Mouse (Mus musculus) limb, embryonic 12.5 days (tissue): ENCODE measurements at regions not wholly inside any gene's neighbourhood (a gene's known extent, or its start where the extent isn't known, plus 50 kb on each side); places are given as distances from the start of the nearest gene placed in this dataset.

ENCODE experiments used
- ATAC-seq: fragments of 200-750 bp; cut with Nextera tagmentation; 2 replicates; pipeline ENCODE4 v1.8.0; 2017; ENCODE audit warnings: low read depth, moderate TSS enrichment; ENCODE audit not compliant: insufficient number of reproducible peaks, insufficient read depth, low FRiP score, low TSS enrichment
- H3K27ac ChIP-seq: fragments of 300-500 bp; sonication (generic); 2 replicates; pipeline ENCODE4 v1.5.1; 2016; ENCODE audit warnings: mild to moderate bottlenecking, moderate library complexity
- H3K27me3 ChIP-seq: fragments of 300-500 bp; sonication (generic); 2 replicates; pipeline ENCODE4 v1.6.1; 2016; ENCODE audit warnings: mild to moderate bottlenecking, moderate library complexity
- H3K36me3 ChIP-seq: fragments of 300-500 bp; sonication (generic); 2 replicates; pipeline ENCODE4 v1.6.1; 2016; ENCODE audit warnings: mild to moderate bottlenecking, moderate library complexity
- H3K4me1 ChIP-seq: fragments of 300-500 bp; sonication (generic); replicated peaks from 2 replicates; pipeline ENCODE4 v1.6.1; 2016
- H3K4me2 ChIP-seq: fragments of 300-500 bp; sonication (generic); 2 replicates; pipeline ENCODE4 v1.6.1; 2016; ENCODE audit warnings: mild to moderate bottlenecking, moderate library complexity
- H3K4me3 ChIP-seq: fragments of 300-500 bp; sonication (generic); replicated peaks from 2 replicates; pipeline ENCODE4 v1.5.1; 2016; ENCODE audit warnings: mild to moderate bottlenecking
- H3K9ac ChIP-seq: fragments of 300-500 bp; sonication (generic); replicated peaks from 2 replicates; pipeline ENCODE4 v1.6.1; 2016; ENCODE audit warnings: mild to moderate bottlenecking, moderate library complexity
- H3K9me3 ChIP-seq: fragments of 300-500 bp; sonication (generic); 2 replicates; pipeline ENCODE4 v1.6.1; 2016; ENCODE audit warnings: mild to moderate bottlenecking, moderate library complexity
- WGBS: fragments of 180-500 bp; shearing (Covaris S2); methylation state at CpG from one replicate; pipeline ENCODE4 v1.1.7; 2016; 5-methylcytosine and 5-hydroxymethylcytosine counted together

- no peaks in the 10 kb centered on the region for H3K27me3 ChIP-seq
- ATAC-seq, result no peak
- no peaks in the 10 kb centered on the region for H3K4me1 ChIP-seq
- no peak overlapping the region for H3K4me3 ChIP-seq
- no peak overlapping the region for H3K27ac ChIP-seq
- no peaks in the 10 kb centered on the region for H3K36me3 ChIP-seq
- 92% methylated on average over 9 of the region's 9 CpGs for WGBS
- H3K9ac ChIP-seq, result no peak overlapping the region
- no peak overlapping the region for H3K4me2 ChIP-seq
- H3K9me3 ChIP-seq, result no peaks in the 10 kb centered on the region
Observed at GRCm38 (mm10) chr8:35939199-35939598, 173.6 kb downstream of the Gm19410 start.

DNA sequence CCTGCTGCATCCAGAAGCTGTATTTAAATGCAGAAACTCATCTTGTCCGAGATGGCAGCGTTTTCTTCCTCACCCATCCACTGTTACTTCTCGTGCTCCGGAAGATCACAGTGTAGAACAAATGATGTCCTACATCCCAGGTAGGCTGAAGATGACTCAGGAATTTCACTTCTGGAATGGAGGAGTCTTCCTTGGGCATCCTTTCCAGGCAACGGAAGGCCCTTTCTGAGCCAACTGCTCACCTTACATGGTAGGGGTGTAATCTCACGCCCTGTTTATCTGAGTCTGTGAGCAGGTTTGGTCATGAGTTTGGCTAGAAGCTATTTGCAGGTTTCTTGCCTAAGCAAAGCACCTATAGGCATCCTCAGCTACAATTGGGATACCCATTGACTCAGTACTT, 176.9 kb downstream of the Gm19410 start:
- no peak for ATAC-seq
- no peak overlapping the region for H3K4me2 ChIP-seq
- peaks cover 4% of the 10 kb centered on the region; the same call in 1 of the 2 replicates for H3K4me1 ChIP-seq
- 90% methylated on average over 6 of the region's 6 CpGs for WGBS
- no peak overlapping the region for H3K4me3 ChIP-seq
- H3K27me3 ChIP-seq, result no peaks in the 10 kb centered on the region
- no peak overlapping the region for H3K9ac ChIP-seq
- no peaks in the 10 kb centered on the region for H3K9me3 ChIP-seq
- no peaks in the 10 kb centered on the region for H3K36me3 ChIP-seq
- H3K27ac ChIP-seq, result no peak overlapping the region

DNA sequence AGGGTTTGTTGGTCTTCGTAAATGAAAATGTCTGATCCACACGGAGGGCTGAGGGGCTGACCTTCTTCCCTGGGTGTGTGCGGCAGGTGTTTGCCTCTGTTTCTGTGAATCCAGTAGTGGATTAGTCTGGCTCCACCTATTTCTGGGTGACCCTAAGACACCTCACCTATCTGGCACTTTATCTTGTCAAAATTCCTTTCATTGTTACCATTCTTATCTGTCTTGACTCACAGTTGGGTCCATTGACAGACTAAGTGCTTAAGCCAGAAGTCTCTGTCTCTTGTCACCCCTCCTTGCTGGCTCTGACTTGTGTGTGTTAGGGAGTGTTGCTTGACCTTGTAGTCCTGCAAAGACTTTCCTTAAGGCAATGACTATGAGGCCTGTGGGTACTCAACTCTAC, 178.1 kb downstream of the Gm19410 start:
- no peak overlapping the region for H3K4me3 ChIP-seq
- WGBS, result 87% methylated on average over 3 of the region's 3 CpGs
- ATAC-seq, result no peak
- H3K9ac ChIP-seq, result no peak overlapping the region
- no peaks in the 10 kb centered on the region for H3K9me3 ChIP-seq
- no peaks in the 10 kb centered on the region for H3K36me3 ChIP-seq
- no peak overlapping the region for H3K27ac ChIP-seq
- no peaks in the 10 kb centered on the region for H3K27me3 ChIP-seq
- H3K4me1 ChIP-seq, result peaks cover 6% of the 10 kb centered on the region
- no peak overlapping the region for H3K4me2 ChIP-seq

GRCm38 (mm10) chr8:35944461-35944860, 178.9 kb downstream of the Gm19410 start:
- Histone ChIP-seq H3K36me3 (no peaks in the 10 kb centered on the region), H3K27me3 (no peaks in the 10 kb centered on the region), H3K4me2 (no peak overlapping the region), H3K9me3 (no peaks in the 10 kb centered on the region), H3K9ac (no peak overlapping the region), H3K4me3 (no peak overlapping the region), H3K27ac (no peak overlapping the region), H3K4me1 (peaks cover 14% of the 10 kb centered on the region)
- no peak for ATAC-seq
- 77% methylated on average over 4 of the region's 4 CpGs for WGBS

GRCm38 (mm10) chr8:35946539-35946940, 180.9 kb downstream of the Gm19410 start:
- no peak for ATAC-seq
- no peak overlapping the region for H3K4me3 ChIP-seq
- H3K9me3 ChIP-seq, result no peaks in the 10 kb centered on the region
- 40% methylated on average over 1 of the region's 1 CpGs for WGBS
- no peak overlapping the region for H3K9ac ChIP-seq
- peaks cover 17% of the 10 kb centered on the region for H3K4me1 ChIP-seq
- H3K36me3 ChIP-seq, result no peaks in the 10 kb centered on the region
- no peaks in the 10 kb centered on the region for H3K27me3 ChIP-seq
- no peak overlapping the region for H3K4me2 ChIP-seq
- no peak overlapping the region for H3K27ac ChIP-seq

DNA sequence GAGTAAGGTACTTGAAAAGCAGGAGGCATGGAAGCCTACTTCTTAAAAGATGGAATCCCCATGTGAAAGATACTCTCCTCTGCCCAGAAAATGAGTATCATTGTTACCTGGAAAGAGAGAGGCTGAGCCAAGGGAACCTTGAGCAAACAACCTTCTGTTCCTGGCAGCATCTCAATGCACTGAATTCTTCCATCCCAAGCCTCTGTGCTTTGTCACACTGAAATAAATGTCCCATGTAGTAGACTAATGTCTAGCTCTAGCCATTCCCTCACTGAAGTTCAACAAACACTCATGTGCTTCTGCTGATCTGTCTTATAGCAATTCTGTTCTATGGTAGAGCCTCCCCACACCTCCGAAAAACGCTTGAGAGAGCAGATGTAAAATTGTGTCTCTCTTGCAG, 182.6 kb downstream of the Gm19410 start:
- Histone ChIP-seq H3K4me3 (no peak overlapping the region), H3K4me1 (peaks cover 17% of the 10 kb centered on the region), H3K27ac (0 out of 2 replicates have a peak overlapping the region, but pooled peaks have one; percentile 35), H3K9me3 (no peaks in the 10 kb centered on the region), H3K9ac (no peak overlapping the region), H3K4me2 (no peak overlapping the region), H3K36me3 (no peaks in the 10 kb centered on the region), H3K27me3 (no peaks in the 10 kb centered on the region)
- 81% methylated on average over 2 of the region's 2 CpGs for WGBS
- ATAC-seq, result no peak

DNA sequence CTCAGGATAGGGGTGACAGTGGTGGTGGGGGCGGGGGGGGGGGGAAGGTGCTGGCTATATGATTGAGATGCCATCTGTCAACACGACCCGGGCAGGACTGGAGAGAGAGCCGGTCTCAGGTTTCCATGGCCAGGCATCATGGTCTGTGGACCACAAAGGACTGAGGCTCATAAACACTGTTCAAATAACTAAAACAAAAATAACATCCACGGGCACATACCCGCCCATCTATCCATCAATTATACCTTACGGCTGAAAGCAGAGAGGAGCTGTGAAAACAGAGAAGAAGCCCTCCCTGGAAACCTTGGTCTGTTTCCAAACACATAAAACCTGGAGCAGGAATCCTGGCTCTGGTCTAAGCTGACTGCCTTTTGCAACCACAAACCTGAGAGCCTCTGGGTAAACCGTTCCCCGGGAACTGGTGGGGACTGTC, 183.2 kb downstream of the Gm19410 start:
- peak; percentile 74 for ATAC-seq
- Histone ChIP-seq H3K27ac (peak overlapping the region; percentile 57; the same call in 1 of the 2 replicates), H3K4me1 (peaks cover 17% of the 10 kb centered on the region), H3K9ac (no peak overlapping the region), H3K27me3 (no peaks in the 10 kb centered on the region), H3K4me2 (no peak overlapping the region), H3K9me3 (no peaks in the 10 kb centered on the region), H3K36me3 (no peaks in the 10 kb centered on the region), H3K4me3 (no peak overlapping the region)
- WGBS, result 14% methylated on average over 9 of the region's 9 CpGs

DNA sequence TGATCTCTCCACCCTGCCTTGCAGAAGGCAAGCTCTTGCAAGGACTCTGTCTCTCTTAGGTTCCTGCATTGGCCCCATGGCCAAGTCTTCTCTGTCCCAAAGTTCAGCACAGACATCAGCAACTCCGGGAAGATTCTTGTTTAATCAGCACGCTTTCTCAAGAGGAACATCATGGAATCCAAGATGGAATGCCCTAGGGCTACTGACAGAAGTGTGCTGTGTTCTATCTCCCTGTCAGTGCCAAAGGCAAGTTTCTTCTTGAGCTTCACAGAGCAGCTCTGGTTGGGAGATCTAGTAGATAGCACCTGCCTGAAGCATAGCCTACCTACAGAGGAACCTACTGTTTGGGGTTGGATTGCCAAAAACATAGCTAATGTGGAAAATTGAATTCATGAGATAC, 189.9 kb downstream of the Gm19410 start:
- H3K4me2 ChIP-seq, result no peak overlapping the region
- no peak overlapping the region for H3K9ac ChIP-seq
- no peak for ATAC-seq
- 85% methylated on average over 2 of the region's 2 CpGs for WGBS
- no peaks in the 10 kb centered on the region for H3K36me3 ChIP-seq
- peaks cover 8% of the 10 kb centered on the region for H3K4me1 ChIP-seq
- no peak overlapping the region for H3K4me3 ChIP-seq
- no peaks in the 10 kb centered on the region for H3K27me3 ChIP-seq
- no peaks in the 10 kb centered on the region for H3K9me3 ChIP-seq
- H3K27ac ChIP-seq, result no peak overlapping the region

DNA sequence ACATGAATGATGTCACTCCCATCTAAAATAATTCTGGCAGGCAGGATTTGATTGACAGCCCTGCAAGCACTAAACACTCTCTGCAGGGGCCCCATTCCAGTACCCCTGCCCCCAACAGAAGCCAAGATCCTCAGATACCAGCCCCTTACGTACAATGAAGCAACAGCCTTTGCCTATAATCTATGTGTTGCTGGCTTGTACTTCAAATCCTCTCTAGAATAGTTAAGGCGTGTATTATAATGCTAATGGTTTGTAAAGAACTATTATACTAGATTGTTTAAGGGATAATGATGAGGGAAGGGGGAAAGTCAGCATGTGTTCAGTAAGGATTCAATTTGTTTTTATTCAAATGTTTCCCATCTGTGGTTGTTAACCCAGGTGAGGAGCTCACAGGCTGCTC, 190.7 kb downstream of the Gm19410 start:
- Histone ChIP-seq H3K27me3 (no peaks in the 10 kb centered on the region), H3K27ac (no peak overlapping the region), H3K36me3 (no peaks in the 10 kb centered on the region), H3K4me2 (no peak overlapping the region), H3K4me3 (no peak overlapping the region), H3K9ac (no peak overlapping the region), H3K9me3 (no peaks in the 10 kb centered on the region), H3K4me1 (peaks cover 15% of the 10 kb centered on the region)
- ATAC-seq, result no peak
- 62% methylated on average over 2 of the region's 2 CpGs for WGBS

GRCm38 (mm10) chr8:35959201-35959600, 193.6 kb downstream of the Gm19410 start:
- Histone ChIP-seq H3K4me2 (no peak overlapping the region), H3K36me3 (no peaks in the 10 kb centered on the region), H3K4me3 (no peak overlapping the region), H3K9me3 (no peaks in the 10 kb centered on the region), H3K9ac (no peak overlapping the region), H3K27ac (no peak overlapping the region), H3K27me3 (no peaks in the 10 kb centered on the region), H3K4me1 (peaks cover 30% of the 10 kb centered on the region)
- no peak for ATAC-seq
- WGBS, result 38% methylated on average over 4 of the region's 4 CpGs

DNA sequence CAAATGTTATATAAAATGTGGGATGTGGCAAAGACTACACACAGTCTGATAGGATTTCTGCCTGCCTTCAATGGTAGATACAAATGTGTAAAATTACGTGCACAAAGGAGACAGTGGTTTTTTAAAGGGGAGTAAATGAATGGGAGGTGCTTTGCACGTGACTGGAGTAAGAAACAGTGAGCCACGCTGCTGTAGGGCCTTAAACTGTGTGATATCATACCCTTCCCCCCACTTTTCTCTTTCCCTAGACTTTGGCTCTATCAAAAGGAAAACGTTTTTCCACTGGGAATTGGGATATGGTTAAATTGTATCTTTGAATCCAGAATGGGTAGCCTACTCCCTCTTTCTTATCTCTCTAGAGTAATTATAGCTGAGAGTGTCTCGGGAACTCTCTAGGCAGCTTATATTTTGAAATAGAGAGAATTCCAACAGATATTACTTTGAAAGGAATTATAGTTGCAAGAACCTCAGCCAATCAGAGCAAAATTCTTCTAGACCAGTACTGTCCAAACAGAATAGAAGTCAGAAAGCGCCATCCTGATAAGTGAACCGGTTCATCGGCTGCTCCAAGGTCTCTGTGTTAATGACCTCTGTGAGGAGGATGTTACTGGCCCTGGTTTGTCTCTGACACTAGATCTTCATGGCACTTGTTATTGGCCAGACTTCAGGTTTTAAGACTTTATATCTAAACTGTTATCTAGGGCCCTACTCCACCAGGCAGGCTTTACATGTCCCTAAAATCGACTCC, 195.5 kb downstream of the Gm19410 start:
- Histone ChIP-seq H3K36me3 (no peaks in the 10 kb centered on the region), H3K9me3 (no peaks in the 10 kb centered on the region), H3K27me3 (no peaks in the 10 kb centered on the region), H3K4me3 (no peak overlapping the region), H3K27ac (peak overlapping the region; percentile 76), H3K4me2 (peak overlapping the region; percentile 19), H3K9ac (no peak overlapping the region), H3K4me1 (peaks cover 36% of the 10 kb centered on the region)
- ATAC-seq, result no peak
- 72% methylated on average over 9 of the region's 9 CpGs for WGBS

DNA sequence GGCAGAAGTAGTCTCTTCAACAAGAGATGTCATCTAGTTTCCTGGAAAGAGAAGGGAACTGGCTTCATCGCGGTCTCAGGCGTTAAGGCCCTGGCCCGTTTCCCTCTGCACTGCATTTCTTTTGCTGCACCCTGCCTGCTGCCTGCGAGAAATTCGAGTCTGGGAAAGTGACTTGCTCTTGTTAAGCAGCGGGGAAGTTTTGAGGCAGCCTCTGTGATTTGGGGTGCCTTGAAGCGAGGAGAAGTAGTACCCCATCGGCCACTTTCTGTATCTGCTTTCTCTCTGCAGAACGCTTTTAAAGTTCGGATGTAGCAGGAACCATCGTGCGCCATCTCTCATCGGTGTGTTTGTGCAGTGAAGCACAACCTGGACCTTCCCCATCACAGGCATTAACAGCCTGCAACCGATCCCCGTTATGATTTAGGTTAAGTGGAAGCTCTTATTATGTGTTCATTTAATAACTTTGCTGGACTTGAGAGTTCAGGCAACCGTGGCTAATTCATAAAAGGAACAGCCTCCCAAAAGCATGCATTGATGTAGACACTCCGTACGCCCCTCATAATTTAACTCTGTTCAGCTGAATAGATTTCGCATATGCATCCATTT, 196.1 kb downstream of the Gm19410 start:
- Histone ChIP-seq H3K4me2 (peak overlapping the region; percentile 19), H3K4me3 (no peak overlapping the region), H3K9me3 (no peaks in the 10 kb centered on the region), H3K36me3 (no peaks in the 10 kb centered on the region), H3K4me1 (peaks cover 36% of the 10 kb centered on the region), H3K27ac (peak overlapping the region; percentile 76), H3K27me3 (no peaks in the 10 kb centered on the region), H3K9ac (no peak overlapping the region)
- 57% methylated on average over 20 of the region's 20 CpGs for WGBS
- no peak for ATAC-seq
